Mouse (Mus musculus): ENCODE measurements around the gene Ciao2b.

- TF ChIP-seq POLR2A (IDR thresholded peaks at IDR 0.05; ENCODE audit: control insufficient read depth, low read depth, low read length) (no peak), CTCF (IDR thresholded peaks at IDR 0.05; ENCODE audit: control insufficient read depth, insufficient read depth, insufficient replicate concordance, low read depth, low read length) (no peak)
Measured at GRCm38 (mm10) chr8:104630574-104630973, 11.2 kb downstream of the Ciao2b start.

All from testis, adult 2 months (tissue).